Mouse (Mus musculus) kidney, embryonic 15.5 days (tissue): ENCODE measurements at regions not wholly inside any gene's neighbourhood (a gene's known extent, or its start where the extent isn't known, plus 50 kb on each side); places are given as distances from the start of the nearest gene placed in this dataset.
A peak's percentile ranks its signal among the peaks of the same experiment; 100 is the strongest.

Experiments
- ATAC-seq: fragments of 200-750 bp; cut with Nextera tagmentation; replicated peaks from 2 replicates; pipeline ENCODE4 v1.8.0; 2017; ENCODE audit warnings: moderate TSS enrichment; ENCODE audit not compliant: low FRiP score
- H3K27ac ChIP-seq: fragments of 300-500 bp; sonication (generic); 2 replicates; pipeline ENCODE4 v1.5.1; 2015; ENCODE audit warnings: mild to moderate bottlenecking, inconsistent platforms
- H3K27me3 ChIP-seq: fragments of 300-500 bp; sonication (generic); 2 replicates; pipeline ENCODE4 v1.6.1; 2015; ENCODE audit warnings: inconsistent platforms
- H3K36me3 ChIP-seq: fragments of 300-500 bp; sonication (generic); 2 replicates; pipeline ENCODE4 v1.6.1; 2015; ENCODE audit warnings: inconsistent platforms
- H3K4me1 ChIP-seq: fragments of 300-500 bp; sonication (generic); 2 replicates; pipeline ENCODE4 v1.6.1; 2015; ENCODE audit warnings: inconsistent platforms
- H3K4me2 ChIP-seq: fragments of 300-500 bp; sonication (generic); 2 replicates; pipeline ENCODE4 v1.6.1; 2015; ENCODE audit warnings: moderate library complexity, mild to moderate bottlenecking, inconsistent platforms
- H3K4me3 ChIP-seq: fragments of 300-500 bp; sonication (generic); replicated peaks from 2 replicates; pipeline ENCODE4 v1.5.1; 2015; ENCODE audit warnings: mild to moderate bottlenecking, inconsistent platforms
- H3K9ac ChIP-seq: fragments of 300-500 bp; sonication (generic); 2 replicates; pipeline ENCODE4 v1.6.1; 2015; ENCODE audit warnings: mild to moderate bottlenecking, inconsistent platforms
- H3K9me3 ChIP-seq: fragments of 300-500 bp; sonication (generic); replicated peaks from 2 replicates; pipeline ENCODE4 v1.6.1; 2016; ENCODE audit warnings: inconsistent platforms
- WGBS: fragments of 180-500 bp; shearing (Covaris S2); methylation state at CpG from one replicate; pipeline ENCODE4 v1.1.7; 2015; ENCODE audit warnings: mixed read lengths; 5-methylcytosine and 5-hydroxymethylcytosine counted together

DNA sequence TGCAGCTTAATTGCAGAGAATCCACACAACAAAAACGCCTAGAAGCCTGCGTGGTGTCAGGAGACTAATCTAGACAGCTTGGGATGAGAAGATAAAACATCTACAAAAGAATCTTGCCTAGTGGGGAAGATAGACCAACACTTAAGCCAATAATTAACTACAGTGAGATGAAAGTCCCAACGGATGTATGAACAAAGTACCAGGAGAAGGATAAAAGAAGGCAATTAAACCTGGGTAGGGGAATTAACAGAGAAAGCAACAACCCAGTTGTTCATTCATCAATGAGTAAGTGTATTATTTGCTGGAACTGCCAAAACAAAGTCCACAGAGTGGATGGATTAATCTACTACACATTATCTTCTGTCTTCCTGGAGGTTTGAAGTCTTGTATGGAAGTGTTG, 99.8 kb downstream of the Olfm4 start:
- Histone ChIP-seq H3K4me2 (no peak overlapping the region), H3K9ac (no peak overlapping the region), H3K27ac (no peak overlapping the region), H3K9me3 (peaks cover 3% of the 10 kb centered on the region; the same call in 1 of the 2 replicates), H3K4me1 (no peaks in the 10 kb centered on the region), H3K4me3 (no peak overlapping the region), H3K27me3 (no peaks in the 10 kb centered on the region), H3K36me3 (no peaks in the 10 kb centered on the region)
- 0 out of 2 replicates have a peak, but pooled peaks have one; percentile 12 for ATAC-seq
- 72% methylated on average over 3 of the region's 3 CpGs for WGBS

DNA sequence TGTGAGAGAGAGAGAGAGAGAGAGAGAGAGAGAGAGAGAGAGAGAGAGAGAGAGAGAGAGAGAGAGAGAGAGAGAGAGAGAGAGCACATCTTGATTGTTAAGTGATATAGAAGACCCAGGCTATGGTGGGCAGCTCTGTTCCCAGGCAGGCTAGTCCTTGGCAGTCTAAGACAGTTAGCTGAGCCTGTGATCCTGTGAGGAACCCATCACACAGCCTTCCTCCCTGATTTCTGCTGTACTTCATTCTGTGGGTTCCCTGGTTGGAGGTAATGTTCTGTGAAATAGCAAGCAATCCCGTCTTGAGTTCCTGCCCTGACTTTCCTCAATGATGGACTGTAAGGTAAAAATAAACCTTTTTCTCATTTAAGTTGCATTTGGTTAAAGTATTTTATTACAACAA, 113.4 kb downstream of the Olfm4 start:
- 21% methylated on average over 1 of the region's 1 CpGs for WGBS
- no peaks in the 10 kb centered on the region for H3K36me3 ChIP-seq
- ATAC-seq, result peak; percentile 52; the same call in 1 of the 2 replicates
- H3K9me3 ChIP-seq, result no peaks in the 10 kb centered on the region
- no peak overlapping the region for H3K9ac ChIP-seq
- H3K4me3 ChIP-seq, result no peak overlapping the region
- no peaks in the 10 kb centered on the region for H3K27me3 ChIP-seq
- H3K4me1 ChIP-seq, result no peaks in the 10 kb centered on the region
- no peak overlapping the region for H3K4me2 ChIP-seq
- peak overlapping the region; percentile 42 for H3K27ac ChIP-seq

DNA sequence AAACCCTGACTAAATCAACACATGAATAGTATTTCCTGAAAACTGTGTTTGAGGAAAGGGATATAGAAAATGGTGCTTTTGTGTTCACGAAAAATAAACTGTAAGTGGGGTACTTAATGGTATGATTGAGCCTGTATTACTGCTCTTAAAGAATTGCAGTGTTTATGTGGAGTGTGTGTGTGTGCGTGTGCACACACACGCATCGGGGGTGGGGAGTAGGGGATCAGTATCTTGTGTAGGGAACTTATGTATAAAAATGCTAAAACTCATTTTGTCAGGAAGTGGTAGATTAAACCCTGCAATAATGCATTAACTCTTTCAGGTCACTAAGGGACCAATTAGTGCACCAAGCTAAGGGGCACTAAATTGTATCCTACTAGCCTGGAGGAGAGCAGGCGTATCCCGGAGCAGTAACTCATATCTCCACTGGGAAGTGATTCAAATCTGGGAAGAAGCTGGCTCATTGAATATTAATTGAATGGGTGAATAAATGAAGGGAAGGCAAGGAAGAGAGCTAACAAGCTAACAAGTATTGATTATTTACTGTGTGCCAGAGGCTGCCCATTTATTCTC, 129.3 kb downstream of the Olfm4 start:
- no peak for ATAC-seq
- H3K4me1 ChIP-seq, result no peaks in the 10 kb centered on the region
- no peaks in the 10 kb centered on the region for H3K27me3 ChIP-seq
- no peak overlapping the region for H3K27ac ChIP-seq
- H3K9me3 ChIP-seq, result no peaks in the 10 kb centered on the region
- H3K36me3 ChIP-seq, result no peaks in the 10 kb centered on the region
- H3K9ac ChIP-seq, result no peak overlapping the region
- 84% methylated on average over 6 of the region's 6 CpGs for WGBS
- no peak overlapping the region for H3K4me2 ChIP-seq
- no peak overlapping the region for H3K4me3 ChIP-seq

DNA sequence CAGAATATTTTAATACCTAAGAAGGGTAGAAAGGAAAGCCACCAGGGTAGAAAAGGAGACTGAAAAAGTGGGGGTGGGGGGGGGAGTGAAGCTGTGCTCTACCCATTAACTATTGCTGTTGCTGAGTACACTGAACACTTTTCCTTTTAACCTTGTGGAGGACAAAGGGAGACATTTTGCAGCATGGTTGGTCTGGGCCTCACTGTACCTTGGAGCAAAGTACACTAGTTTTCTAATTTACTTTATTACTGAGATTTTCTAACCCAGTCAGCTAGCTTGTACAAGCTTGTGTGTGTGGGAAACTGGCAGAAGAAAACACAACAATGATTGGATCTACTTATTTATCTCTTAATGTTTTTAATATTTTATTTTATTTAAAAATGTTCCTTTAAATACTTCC, 130.4 kb downstream of the Olfm4 start:
- Histone ChIP-seq H3K36me3 (no peaks in the 10 kb centered on the region), H3K4me1 (no peaks in the 10 kb centered on the region), H3K4me2 (no peak overlapping the region), H3K9ac (no peak overlapping the region), H3K27me3 (no peaks in the 10 kb centered on the region), H3K27ac (no peak overlapping the region), H3K4me3 (no peak overlapping the region), H3K9me3 (no peaks in the 10 kb centered on the region)
- ATAC-seq, result no peak

DNA sequence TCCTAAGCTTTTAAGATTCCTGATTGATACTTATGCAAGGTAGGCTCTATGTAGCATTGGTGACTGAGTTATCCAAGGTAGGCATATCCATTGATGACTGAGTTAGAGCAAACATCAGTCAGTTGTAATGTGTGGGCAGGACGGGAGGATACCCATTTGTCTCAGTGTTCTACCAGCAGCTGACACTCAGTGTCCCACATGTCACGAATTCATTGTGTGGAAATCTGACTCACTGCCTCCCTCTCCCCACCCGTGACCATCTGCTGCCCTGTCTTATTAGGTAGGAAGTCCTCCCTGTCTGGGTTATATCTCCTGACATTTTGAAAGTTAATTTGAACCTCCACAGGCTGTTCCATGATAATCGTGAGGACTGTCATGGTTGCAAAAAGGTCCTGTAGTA, 141.3 kb downstream of the Olfm4 start:
- WGBS, result 46% methylated on average over 4 of the region's 4 CpGs
- H3K9me3 ChIP-seq, result no peaks in the 10 kb centered on the region
- H3K27ac ChIP-seq, result no peak overlapping the region
- no peaks in the 10 kb centered on the region for H3K36me3 ChIP-seq
- no peak overlapping the region for H3K4me3 ChIP-seq
- no peak overlapping the region for H3K4me2 ChIP-seq
- no peaks in the 10 kb centered on the region for H3K27me3 ChIP-seq
- H3K4me1 ChIP-seq, result no peaks in the 10 kb centered on the region
- H3K9ac ChIP-seq, result no peak overlapping the region
- ATAC-seq, result no peak

DNA sequence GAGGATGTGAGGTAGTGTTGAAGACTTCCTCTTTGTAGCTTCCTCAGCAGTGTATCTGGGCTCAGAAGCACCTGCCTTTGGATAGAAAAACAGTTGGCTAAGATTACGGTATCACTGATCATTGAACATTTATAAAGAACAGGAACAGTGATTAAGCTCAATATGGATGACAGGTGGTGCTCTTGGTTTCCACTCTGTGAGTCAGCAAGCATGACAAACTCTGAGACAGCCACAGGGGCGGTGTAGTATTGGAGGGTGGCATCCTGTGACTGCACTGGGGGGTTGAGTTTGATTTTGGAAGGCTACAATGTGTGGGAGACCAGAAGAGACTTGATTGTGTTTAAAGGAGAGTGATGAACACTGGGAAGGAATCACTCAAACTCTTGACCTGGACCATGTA, 144.3 kb downstream of the Olfm4 start:
- no peaks in the 10 kb centered on the region for H3K36me3 ChIP-seq
- no peaks in the 10 kb centered on the region for H3K27me3 ChIP-seq
- no peak overlapping the region for H3K9ac ChIP-seq
- 81% methylated on average over 2 of the region's 2 CpGs for WGBS
- H3K4me3 ChIP-seq, result no peak overlapping the region
- no peak overlapping the region for H3K27ac ChIP-seq
- no peak for ATAC-seq
- no peaks in the 10 kb centered on the region for H3K4me1 ChIP-seq
- H3K4me2 ChIP-seq, result no peak overlapping the region
- no peaks in the 10 kb centered on the region for H3K9me3 ChIP-seq

DNA sequence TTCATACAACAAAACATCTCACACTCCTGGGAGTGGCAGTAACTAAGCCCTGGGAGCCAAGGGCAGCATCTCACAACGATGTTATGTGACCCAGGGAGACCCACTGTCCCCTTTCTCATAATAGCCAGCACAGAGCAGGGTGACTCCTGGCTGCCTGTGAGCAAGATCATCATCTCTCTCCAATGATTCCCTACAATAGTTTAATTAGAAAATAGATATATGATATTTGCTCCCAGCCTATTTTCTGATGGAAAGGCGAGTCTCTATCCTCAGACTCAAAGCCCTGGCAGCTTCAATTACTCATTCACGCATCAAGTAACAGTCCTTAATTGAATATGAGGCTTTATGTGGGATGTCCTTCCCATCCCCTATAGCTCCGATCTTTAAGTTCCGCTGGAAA, 153.7 kb downstream of the Olfm4 start:
- WGBS, result 61% methylated on average over 5 of the region's 5 CpGs
- Histone ChIP-seq H3K27me3 (no peaks in the 10 kb centered on the region), H3K4me3 (no peak overlapping the region), H3K27ac (no peak overlapping the region), H3K4me2 (no peak overlapping the region), H3K36me3 (no peaks in the 10 kb centered on the region), H3K4me1 (peaks cover 7% of the 10 kb centered on the region; the same call in 1 of the 2 replicates), H3K9ac (no peak overlapping the region), H3K9me3 (no peaks in the 10 kb centered on the region)
- ATAC-seq, result no peak

DNA sequence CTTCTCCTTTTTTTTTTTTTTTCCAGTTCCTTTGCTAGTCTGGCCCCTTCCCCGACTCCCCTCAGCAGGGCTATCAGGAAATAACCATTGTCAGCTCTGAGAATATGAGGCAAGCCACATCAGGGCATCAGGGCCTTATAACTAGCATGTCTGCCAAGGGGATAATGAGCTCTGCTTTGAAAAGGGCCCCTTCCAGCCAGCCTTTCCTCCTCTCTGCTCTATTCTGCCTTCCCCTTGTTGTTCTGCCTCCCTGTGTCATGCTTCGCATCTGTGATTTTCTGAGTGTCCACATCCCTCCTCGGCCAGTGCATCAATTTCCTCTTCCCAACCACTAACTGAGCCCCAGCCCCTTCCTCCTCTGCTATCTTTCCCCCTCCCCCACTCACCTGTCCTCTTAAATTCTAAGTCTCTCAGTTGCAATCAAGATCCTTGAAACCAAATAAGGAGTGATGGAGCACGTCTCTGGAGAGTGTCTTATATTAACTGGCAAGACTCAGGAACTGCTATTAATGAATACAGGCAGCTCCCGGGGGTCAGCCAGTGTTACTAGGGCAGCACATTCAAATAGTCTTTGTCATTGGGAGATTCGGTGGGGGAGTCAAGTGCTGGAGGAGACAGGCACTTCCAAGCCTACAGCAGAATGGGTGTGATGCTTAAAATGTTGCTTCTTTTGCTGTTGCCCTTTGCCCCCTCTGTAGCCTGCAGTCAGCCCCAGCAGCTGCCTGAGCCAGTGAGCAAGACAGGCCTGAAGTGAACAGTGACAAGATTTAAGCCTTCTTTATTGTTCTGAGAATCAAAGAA, 155.3 kb downstream of the Olfm4 start:
- peaks cover 7% of the 10 kb centered on the region; the same call in 1 of the 2 replicates for H3K4me1 ChIP-seq
- H3K27ac ChIP-seq, result no peak overlapping the region
- ATAC-seq, result no peak
- H3K9me3 ChIP-seq, result no peaks in the 10 kb centered on the region
- H3K9ac ChIP-seq, result no peak overlapping the region
- H3K36me3 ChIP-seq, result no peaks in the 10 kb centered on the region
- no peaks in the 10 kb centered on the region for H3K27me3 ChIP-seq
- WGBS, result 26% methylated on average over 6 of the region's 6 CpGs
- H3K4me2 ChIP-seq, result no peak overlapping the region
- H3K4me3 ChIP-seq, result no peak overlapping the region

DNA sequence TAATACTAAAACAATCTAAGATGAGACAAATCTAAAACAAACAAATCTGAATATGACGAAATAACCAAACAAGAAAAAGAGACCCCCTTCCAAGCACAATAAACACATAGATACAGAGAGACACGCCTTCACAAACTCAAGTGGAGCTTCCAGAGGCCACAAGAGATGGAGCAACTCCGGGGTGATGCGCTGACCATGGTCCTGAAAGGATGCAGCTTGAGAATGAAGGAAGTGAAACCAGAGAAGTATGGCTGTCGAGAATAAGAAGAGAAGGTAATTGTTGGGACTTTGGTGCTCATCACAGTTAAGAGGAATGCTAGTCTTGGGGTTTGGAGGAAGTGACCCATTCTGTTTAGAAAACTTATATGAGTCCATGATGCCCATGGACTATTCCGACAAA, 173.1 kb downstream of the Olfm4 start:
- Histone ChIP-seq H3K4me3 (no peak overlapping the region), H3K9ac (no peak overlapping the region), H3K27me3 (no peaks in the 10 kb centered on the region), H3K4me2 (no peak overlapping the region), H3K36me3 (no peaks in the 10 kb centered on the region), H3K4me1 (no peaks in the 10 kb centered on the region), H3K9me3 (no peaks in the 10 kb centered on the region), H3K27ac (no peak overlapping the region)
- WGBS, result 35% methylated on average over 6 of the region's 6 CpGs
- ATAC-seq, result no peak

DNA sequence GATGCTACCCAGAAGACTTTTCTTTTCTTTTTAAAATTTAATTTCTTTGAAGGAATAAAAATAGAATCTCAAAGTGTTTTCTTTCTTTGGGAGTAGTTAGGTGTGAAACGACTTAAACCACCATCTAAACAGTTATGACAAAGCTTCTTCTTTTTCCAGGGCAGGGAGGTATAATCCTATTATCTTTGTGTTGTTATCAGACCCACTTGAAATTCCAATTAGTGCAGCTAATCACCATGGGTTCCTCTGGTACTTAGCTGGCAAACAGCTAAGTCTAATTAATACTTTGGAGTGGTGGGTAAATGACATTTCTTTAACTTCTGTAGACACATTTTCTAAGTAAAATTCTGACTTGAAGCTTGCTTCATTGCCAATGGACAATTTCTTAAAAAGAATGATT, 185.3 kb downstream of the Olfm4 start:
- Histone ChIP-seq H3K4me3 (no peak overlapping the region), H3K36me3 (no peaks in the 10 kb centered on the region), H3K9me3 (no peaks in the 10 kb centered on the region), H3K4me1 (peaks cover 5% of the 10 kb centered on the region; the same call in 1 of the 2 replicates), H3K4me2 (no peak overlapping the region), H3K9ac (no peak overlapping the region), H3K27ac (no peak overlapping the region), H3K27me3 (no peaks in the 10 kb centered on the region)
- 66% methylated on average over 1 of the region's 1 CpGs for WGBS
- ATAC-seq, result no peak

DNA sequence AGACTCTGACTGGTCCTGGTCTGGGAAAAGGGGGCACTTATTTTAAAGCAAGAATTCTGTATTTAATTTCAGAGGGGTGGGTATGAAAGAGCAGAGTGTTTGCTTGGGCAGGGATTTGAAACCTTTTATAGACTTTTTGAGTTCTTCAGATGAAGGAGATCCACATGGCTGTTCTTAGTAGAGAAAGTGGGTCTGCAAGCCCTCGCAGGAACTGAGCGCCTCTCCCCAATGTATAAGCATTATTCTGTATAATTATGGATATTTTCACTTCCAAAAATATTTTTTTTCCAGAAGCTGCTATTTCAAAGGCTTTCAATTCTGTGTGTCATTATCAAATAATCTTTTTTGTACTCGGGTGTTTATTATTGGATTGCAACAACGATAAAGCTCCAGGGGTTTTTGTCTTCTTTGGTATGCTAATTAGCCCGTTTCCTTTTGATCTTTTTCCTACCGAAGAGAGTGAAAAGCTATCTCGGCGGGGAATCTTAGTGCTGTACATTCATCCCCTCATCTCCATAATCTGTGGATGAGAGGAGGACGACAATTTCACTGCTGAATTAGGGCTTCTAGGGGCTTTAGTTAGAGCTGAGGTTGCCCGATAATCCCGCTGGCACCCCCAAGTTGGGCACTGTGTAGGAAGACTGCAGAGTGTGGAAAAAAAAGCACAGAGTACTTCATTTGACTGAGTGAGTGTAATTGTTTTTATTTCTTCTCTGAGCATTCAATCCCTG, 186.7 kb downstream of the Olfm4 start:
- no peaks in the 10 kb centered on the region for H3K36me3 ChIP-seq
- no peaks in the 10 kb centered on the region for H3K27me3 ChIP-seq
- H3K9me3 ChIP-seq, result no peaks in the 10 kb centered on the region
- H3K9ac ChIP-seq, result no peak overlapping the region
- no peak overlapping the region for H3K4me3 ChIP-seq
- H3K27ac ChIP-seq, result no peak overlapping the region
- H3K4me2 ChIP-seq, result no peak overlapping the region
- WGBS, result 20% methylated on average over 11 of the region's 11 CpGs
- H3K4me1 ChIP-seq, result peaks cover 5% of the 10 kb centered on the region; the same call in 1 of the 2 replicates
- no peak for ATAC-seq

DNA sequence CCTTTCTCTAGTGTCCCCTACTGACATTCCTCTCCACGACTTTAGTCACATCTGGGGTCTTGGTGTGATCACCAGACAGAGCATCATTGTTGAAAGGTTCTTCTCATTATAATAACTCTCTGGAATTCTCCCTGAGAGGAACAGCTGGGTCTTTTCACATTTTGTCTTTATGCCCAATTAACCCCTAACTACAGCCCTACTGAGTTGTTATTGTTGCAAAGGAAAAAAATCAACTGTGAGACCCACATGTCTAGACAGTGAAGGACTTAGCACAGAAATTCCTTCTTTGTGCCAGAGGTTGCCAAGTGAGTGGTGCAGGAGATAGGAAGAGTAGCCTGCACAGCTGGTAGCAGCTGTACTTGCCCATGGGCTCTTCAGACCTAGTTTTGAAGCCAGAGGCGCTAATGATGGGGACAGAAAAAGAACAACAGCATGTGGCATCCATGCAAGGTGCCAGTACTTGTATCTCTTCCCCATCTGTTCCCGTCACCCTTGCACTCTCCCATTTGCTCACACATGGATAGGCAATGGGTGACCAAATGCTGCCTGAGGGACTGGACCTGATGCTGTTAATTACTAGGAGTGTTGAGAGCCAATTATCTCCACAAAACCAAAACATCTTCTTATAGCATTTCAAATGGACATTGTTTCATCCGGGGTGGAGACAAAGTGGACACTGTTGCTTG, 189.1 kb downstream of the Olfm4 start:
- Histone ChIP-seq H3K9ac (no peak overlapping the region), H3K4me1 (peaks cover 12% of the 10 kb centered on the region; the same call in 1 of the 2 replicates), H3K4me3 (no peak overlapping the region), H3K27ac (no peak overlapping the region), H3K27me3 (no peaks in the 10 kb centered on the region), H3K4me2 (no peak overlapping the region), H3K9me3 (no peaks in the 10 kb centered on the region), H3K36me3 (no peaks in the 10 kb centered on the region)
- WGBS, result 25% methylated on average over 4 of the region's 4 CpGs
- peak; percentile 73 for ATAC-seq
